Mouse (Mus musculus): Measurements from ENCODE around the gene Lce3d. TPM values are rescaled to one million over a fixed set of nuclear protein-coding genes. Genes with fewer than 3 reads are reported as not detected.

Lce3d gene
- not detected in 2 replicates for polyA plus RNA-seq (2016; fragmentation: Nextera tagmentation; extraction: Ambion mirVana)

- WGBS: 93% methylated on average over 1 of the region's 1 CpGs
- Histone ChIP-seq H3K9ac (no peak within 1 kb of the TSS), H3K36me3 (replicated peaks) (no peaks in the 10 kb centered on the region), H3K9me3 (no peaks in the 10 kb centered on the region), H3K4me1 (no peaks in the 10 kb centered on the region), H3K4me2 (no peak within 1 kb of the TSS), H3K27me3 (no peaks in the 10 kb centered on the region), H3K4me3 (replicated peaks) (no peak within 1 kb of the TSS), H3K27ac (no peak within 1 kb of the TSS)
- ATAC-seq (ENCODE audit: low FRiP score): no peak
Observed at GRCm38 (mm10) chr3:92957090-92957489, at the start of gene Lce3d. TSS of gene Lce3d (plus strand) at chr3:92957390.

GRCm38 (mm10) chr3:92907571-92907970 lies 49.6 kb upstream of the Lce3d start:
- Histone ChIP-seq H3K4me1 (no peaks in the 10 kb centered on the region), H3K4me3 (replicated peaks) (no peak overlapping the region), H3K9me3 (no peaks in the 10 kb centered on the region), H3K4me2 (no peak overlapping the region), H3K27me3 (no peaks in the 10 kb centered on the region), H3K9ac (no peak overlapping the region), H3K27ac (no peak overlapping the region), H3K36me3 (replicated peaks) (no peaks in the 10 kb centered on the region)
- 35% methylated on average over 4 of the region's 4 CpGs for WGBS
- ATAC-seq (ENCODE audit: low FRiP score): 0 out of 2 replicates have a peak, but pooled peaks have one; percentile 49

- no peaks in the 10 kb centered on the region for H3K9me3 ChIP-seq
- WGBS: 66% methylated on average over 4 of the region's 4 CpGs
- H3K36me3 ChIP-seq (replicated peaks): no peaks in the 10 kb centered on the region
- peaks cover 4% of the 10 kb centered on the region for H3K4me1 ChIP-seq
- no peak for ATAC-seq (ENCODE audit: low FRiP score)
- H3K27me3 ChIP-seq: no peaks in the 10 kb centered on the region
- H3K4me2 ChIP-seq: no peak overlapping the region
- no peak overlapping the region for H3K27ac ChIP-seq
- H3K9ac ChIP-seq: no peak overlapping the region
- no peak overlapping the region for H3K4me3 ChIP-seq (replicated peaks)
Observed at GRCm38 (mm10) chr3:92920364-92920763, 36.8 kb upstream of the Lce3d start.

- no peaks in the 10 kb centered on the region for H3K36me3 ChIP-seq (replicated peaks)
- H3K4me1 ChIP-seq: no peaks in the 10 kb centered on the region
- H3K27me3 ChIP-seq: no peaks in the 10 kb centered on the region
- H3K4me2 ChIP-seq: no peak within 1 kb of the TSS
- H3K9me3 ChIP-seq: no peaks in the 10 kb centered on the region
- H3K9ac ChIP-seq: no peak within 1 kb of the TSS
- 85% methylated on average over 2 of the region's 2 CpGs for WGBS
- no peak within 1 kb of the TSS for H3K4me3 ChIP-seq (replicated peaks)
- no peak within 1 kb of the TSS for H3K27ac ChIP-seq
- ATAC-seq (ENCODE audit: low FRiP score): no peak
Observed at GRCm38 (mm10) chr3:92926130-92926529, 31.1 kb upstream of the Lce3d start, which contains the start of gene Lce3a. TSS of gene Lce3a (minus strand) at chr3:92926230.

GRCm38 (mm10) chr3:92932679-92933078 lies 24.5 kb upstream of the Lce3d start, which contains the start of gene Lce3b:
TSS of gene Lce3b (plus strand) at chr3:92932979.
- Histone ChIP-seq H3K4me3 (replicated peaks) (no peak within 1 kb of the TSS), H3K27ac (no peak within 1 kb of the TSS), H3K9me3 (no peaks in the 10 kb centered on the region), H3K9ac (no peak within 1 kb of the TSS), H3K4me1 (no peaks in the 10 kb centered on the region), H3K4me2 (no peak within 1 kb of the TSS), H3K27me3 (no peaks in the 10 kb centered on the region), H3K36me3 (replicated peaks) (no peaks in the 10 kb centered on the region)
- no peak for ATAC-seq (ENCODE audit: low FRiP score)
- 53% methylated on average over 2 of the region's 2 CpGs for WGBS

- H3K4me3 ChIP-seq (replicated peaks): no peak within 1 kb of the TSS
- 96% methylated on average over 1 of the region's 1 CpGs for WGBS
- ATAC-seq (ENCODE audit: low FRiP score): no peak
- H3K9ac ChIP-seq: no peak within 1 kb of the TSS
- H3K4me2 ChIP-seq: no peak within 1 kb of the TSS
- H3K4me1 ChIP-seq: no peaks in the 10 kb centered on the region
- no peaks in the 10 kb centered on the region for H3K27me3 ChIP-seq
- H3K36me3 ChIP-seq (replicated peaks): no peaks in the 10 kb centered on the region
- H3K27ac ChIP-seq: no peak within 1 kb of the TSS
- no peaks in the 10 kb centered on the region for H3K9me3 ChIP-seq
Observed at GRCm38 (mm10) chr3:92944186-92944585, 13.0 kb upstream of the Lce3d start, which contains the start of gene Lce3c. TSS of gene Lce3c (plus strand) at chr3:92944486.

GRCm38 (mm10) chr3:92966761-92967160 lies 9.6 kb downstream of the Lce3d start, which contains the start of gene Lce3e:
TSS of gene Lce3e (plus strand) at chr3:92967061.
- 95% methylated on average over 2 of the region's 2 CpGs for WGBS
- Histone ChIP-seq H3K27ac (no peak within 1 kb of the TSS), H3K36me3 (replicated peaks) (no peaks in the 10 kb centered on the region), H3K4me3 (replicated peaks) (no peak within 1 kb of the TSS), H3K4me2 (no peak within 1 kb of the TSS), H3K9ac (no peak within 1 kb of the TSS), H3K9me3 (no peaks in the 10 kb centered on the region), H3K27me3 (no peaks in the 10 kb centered on the region), H3K4me1 (no peaks in the 10 kb centered on the region)
- no peak for ATAC-seq (ENCODE audit: low FRiP score)

- no peaks in the 10 kb centered on the region for H3K36me3 ChIP-seq (replicated peaks)
- WGBS: 70% methylated on average over 2 of the region's 2 CpGs
- H3K27ac ChIP-seq: no peak overlapping the region
- no peak for ATAC-seq (ENCODE audit: low FRiP score)
- no peak overlapping the region for H3K4me2 ChIP-seq
- no peak overlapping the region for H3K9ac ChIP-seq
- no peak overlapping the region for H3K4me3 ChIP-seq (replicated peaks)
- no peaks in the 10 kb centered on the region for H3K9me3 ChIP-seq
- no peaks in the 10 kb centered on the region for H3K27me3 ChIP-seq
- no peaks in the 10 kb centered on the region for H3K4me1 ChIP-seq
Observed at GRCm38 (mm10) chr3:92978484-92978883, 21.3 kb downstream of the Lce3d start.

GRCm38 (mm10) chr3:92991926-92992325 lies 34.7 kb downstream of the Lce3d start, which contains the start of gene Lce3f:
TSS of gene Lce3f (plus strand) at chr3:92992226.
- no peaks in the 10 kb centered on the region for H3K4me1 ChIP-seq
- ATAC-seq (ENCODE audit: low FRiP score): no peak
- H3K9ac ChIP-seq: no peak within 1 kb of the TSS
- no peaks in the 10 kb centered on the region for H3K27me3 ChIP-seq
- H3K4me2 ChIP-seq: no peak within 1 kb of the TSS
- H3K9me3 ChIP-seq: no peaks in the 10 kb centered on the region
- no peaks in the 10 kb centered on the region for H3K36me3 ChIP-seq (replicated peaks)
- H3K4me3 ChIP-seq (replicated peaks): no peak within 1 kb of the TSS
- H3K27ac ChIP-seq: no peak within 1 kb of the TSS

- 3% methylated on average over 7 of the region's 7 CpGs for WGBS
Observed at GRCm38 (mm10) chr3:92998691-92999090, 41.5 kb downstream of the Lce3d start.

GRCm38 (mm10) chr3:93000621-93001020 lies 43.4 kb downstream of the Lce3d start:
- Histone ChIP-seq H3K9me3 (no peaks in the 10 kb centered on the region), H3K4me1 (no peaks in the 10 kb centered on the region), H3K9ac (no peak overlapping the region), H3K27ac (no peak overlapping the region), H3K36me3 (replicated peaks) (no peaks in the 10 kb centered on the region), H3K4me3 (replicated peaks) (no peak overlapping the region), H3K4me2 (no peak overlapping the region), H3K27me3 (no peaks in the 10 kb centered on the region)
- 82% methylated on average over 3 of the region's 3 CpGs for WGBS
- no peak for ATAC-seq (ENCODE audit: low FRiP score)

More at GRCm38 (mm10) chr3:92998691-92999090, 41.5 kb downstream of the Lce3d start:
- H3K4me2 ChIP-seq: no peak overlapping the region
- no peaks in the 10 kb centered on the region for H3K27me3 ChIP-seq
- no peaks in the 10 kb centered on the region for H3K9me3 ChIP-seq
- no peak overlapping the region for H3K4me3 ChIP-seq (replicated peaks)
- no peak overlapping the region for H3K27ac ChIP-seq
- H3K9ac ChIP-seq: no peak overlapping the region
- peak; percentile 89 for ATAC-seq (ENCODE audit: low FRiP score)
- no peaks in the 10 kb centered on the region for H3K36me3 ChIP-seq (replicated peaks)
- no peaks in the 10 kb centered on the region for H3K4me1 ChIP-seq

GRCm38 (mm10) chr3:93002843-93003242 lies 45.7 kb downstream of the Lce3d start:
- Histone ChIP-seq H3K4me3 (replicated peaks) (no peak overlapping the region), H3K4me1 (no peaks in the 10 kb centered on the region), H3K9me3 (no peaks in the 10 kb centered on the region), H3K4me2 (no peak overlapping the region), H3K9ac (no peak overlapping the region), H3K27ac (no peak overlapping the region), H3K27me3 (no peaks in the 10 kb centered on the region), H3K36me3 (replicated peaks) (no peaks in the 10 kb centered on the region)
- WGBS: 64% methylated on average over 4 of the region's 4 CpGs
- no peak for ATAC-seq (ENCODE audit: low FRiP score)

All from forebrain, embryonic 12.5 days (tissue).